Mouse (Mus musculus): Measurements from ENCODE around the gene Tcl1b3.

Tcl1b3 gene

DNA sequence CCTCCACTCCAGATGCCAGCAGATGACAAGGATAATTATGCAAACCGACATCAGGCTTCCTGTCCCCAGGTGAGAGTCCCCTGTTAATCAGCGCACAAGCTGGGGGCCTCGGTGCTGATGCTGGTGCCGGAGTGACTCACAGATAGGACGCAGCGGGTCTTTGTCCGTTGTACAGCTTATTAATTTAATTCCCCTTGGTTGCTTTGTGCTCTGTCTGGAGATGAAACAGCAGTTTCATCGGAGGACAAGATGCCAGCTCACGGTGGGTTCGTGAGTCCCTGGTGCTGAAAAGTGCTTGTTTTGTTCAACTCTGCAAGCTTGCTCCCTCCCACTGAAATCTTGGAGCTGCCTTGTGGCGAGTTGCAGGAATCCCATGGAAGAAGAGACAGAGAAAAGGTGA is 43.5 kb downstream of the Tcl1b3 start:
- no peak for DNase-seq (ENCODE audit: low spot score)

DNA sequence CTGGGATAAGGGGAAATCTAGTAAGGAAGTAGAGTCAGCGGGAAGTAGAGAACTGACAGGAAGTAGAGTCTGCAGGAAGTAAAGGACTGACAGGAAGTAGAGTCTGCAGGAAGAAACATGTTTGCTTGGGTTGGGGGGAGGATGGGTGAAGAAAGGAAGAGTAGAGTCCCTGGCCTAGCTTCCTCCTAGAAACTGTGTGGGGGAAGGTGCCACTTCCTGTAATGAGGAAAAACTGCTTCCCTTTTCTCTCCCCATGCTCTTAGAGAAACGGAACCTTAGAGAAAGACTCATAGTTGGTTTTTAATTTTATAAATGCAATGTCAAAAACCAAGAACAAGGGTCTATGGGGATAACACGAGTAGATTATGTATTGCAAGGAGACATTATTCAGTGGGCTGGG is 44.2 kb downstream of the Tcl1b3 start:
- no peak for DNase-seq (ENCODE audit: low spot score)

DNA sequence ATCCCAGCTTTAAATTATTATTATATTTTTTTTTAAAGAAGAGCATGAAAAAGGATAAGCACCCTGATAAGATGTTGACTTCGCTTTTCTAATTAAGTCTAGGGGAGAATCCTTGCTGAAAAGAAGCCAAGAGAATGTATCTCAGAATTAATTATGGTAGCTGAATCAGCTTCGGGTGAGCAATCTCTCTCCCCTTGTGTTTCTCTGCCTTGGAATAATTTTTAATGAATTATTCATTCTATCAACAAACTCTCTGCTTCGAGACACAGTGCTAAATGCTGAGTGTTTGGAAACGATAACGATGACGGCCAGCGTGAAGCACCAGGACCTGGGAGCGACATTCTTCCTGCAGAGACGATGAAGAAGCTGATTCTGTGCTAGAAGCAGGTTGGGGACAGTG is 48.2 kb downstream of the Tcl1b3 start:
- DNase-seq (ENCODE audit: low spot score): no peak
